Mouse (Mus musculus) WW6 (cell line): Measurements from ENCODE around the gene Tifa.
A peak's percentile ranks its signal among the peaks of the same experiment; 100 is the strongest.

Source experiments
- DNase-seq: peaks from one replicate; pipeline ENCODE4 v3.0.0-alpha.2; 2013; ENCODE audit warnings: low read depth, low spot score

Tifa gene

GRCm38 (mm10) chr3:127823886-127824863 lies 34.6 kb downstream of the Tifa start:
- no peak for DNase-seq

GRCm38 (mm10) chr3:127826503-127826902 lies 36.9 kb downstream of the Tifa start:
- no peak for DNase-seq

GRCm38 (mm10) chr3:127827123-127827522 lies 37.5 kb downstream of the Tifa start:
- DNase-seq = no peak

- DNase-seq = no peak
Observed at GRCm38 (mm10) chr3:127830183-127830582, 40.6 kb downstream of the Tifa start.

- DNase-seq = no peak
Observed at GRCm38 (mm10) chr3:127831079-127831478, 41.5 kb downstream of the Tifa start.

GRCm38 (mm10) chr3:127834040-127834439 lies 44.4 kb downstream of the Tifa start:
- DNase-seq = no peak

GRCm38 (mm10) chr3:127835594-127835993 lies 46.0 kb downstream of the Tifa start:
- DNase-seq = no peak

GRCm38 (mm10) chr3:127836798-127837153 lies 47.2 kb downstream of the Tifa start:
- DNase-seq = no peak

GRCm38 (mm10) chr3:127837154-127837865 lies 47.7 kb downstream of the Tifa start, which contains the start of gene Ap1ar:
Gene Ap1ar (minus strand): TSS chr3:127837523.
- peak; percentile 81 for DNase-seq

- DNase-seq = no peak
Observed at GRCm38 (mm10) chr3:127837972-127838644, 48.5 kb downstream of the Tifa start.

- DNase-seq = no peak
Observed at GRCm38 (mm10) chr3:127841926-127842325, 52.3 kb downstream of the Tifa start.

- no peak for DNase-seq
Observed at GRCm38 (mm10) chr3:127843324-127843940, 53.8 kb downstream of the Tifa start.

- DNase-seq = no peak
Observed at GRCm38 (mm10) chr3:127843941-127844327, 54.3 kb downstream of the Tifa start.

GRCm38 (mm10) chr3:127848088-127848808 lies 58.6 kb downstream of the Tifa start:
- no peak for DNase-seq

- no peak for DNase-seq
Observed at GRCm38 (mm10) chr3:127849922-127850321, 60.3 kb downstream of the Tifa start.

- no peak for DNase-seq
Observed at GRCm38 (mm10) chr3:127850776-127851646, 61.4 kb downstream of the Tifa start.

- DNase-seq = no peak
Observed at GRCm38 (mm10) chr3:127852722-127853121, 63.1 kb downstream of the Tifa start.

- no peak for DNase-seq
Observed at GRCm38 (mm10) chr3:127853431-127854206, 64.0 kb downstream of the Tifa start.

- DNase-seq = no peak
Observed at GRCm38 (mm10) chr3:127861340-127861739, 71.7 kb downstream of the Tifa start.
